Mouse (Mus musculus): ENCODE measurements at regions not wholly inside any gene's neighbourhood (a gene's known extent, or its start where the extent isn't known, plus 50 kb on each side); places are given as distances from the start of the nearest gene placed in this dataset.

- Histone ChIP-seq H3K27me3 (ENCODE audit: control insufficient read depth, insufficient read depth, low read depth, low read length) (no peaks in the 10 kb centered on the region; the same call in 1 of the 2 replicates), H3K9me3 (replicated peaks; ENCODE audit: control insufficient read depth, low read length, poor library complexity, severe bottlenecking) (no peaks in the 10 kb centered on the region), H3K4me3 (ENCODE audit: low read depth, low read length) (no peak overlapping the region), H3K4me2 (ENCODE audit: low read length) (no peak overlapping the region), H3K4me1 (ENCODE audit: control insufficient read depth, insufficient read depth, low read length) (peaks cover 4% of the 10 kb centered on the region; the same call in 1 of the 2 replicates), H3K27ac (ENCODE audit: low read length) (no peak overlapping the region), H3K9ac (ENCODE audit: low read depth, low read length) (no peak overlapping the region), H3K36me3 (ENCODE audit: control insufficient read depth, insufficient read depth, low read length) (no peaks in the 10 kb centered on the region)
- ATAC-seq = no peak
- WGBS = 91% methylated on average over 6 of the region's 6 CpGs
Observed at GRCm38 (mm10) chr7:129983601-129984120, 392.0 kb downstream of the Wdr11 start.

DNA sequence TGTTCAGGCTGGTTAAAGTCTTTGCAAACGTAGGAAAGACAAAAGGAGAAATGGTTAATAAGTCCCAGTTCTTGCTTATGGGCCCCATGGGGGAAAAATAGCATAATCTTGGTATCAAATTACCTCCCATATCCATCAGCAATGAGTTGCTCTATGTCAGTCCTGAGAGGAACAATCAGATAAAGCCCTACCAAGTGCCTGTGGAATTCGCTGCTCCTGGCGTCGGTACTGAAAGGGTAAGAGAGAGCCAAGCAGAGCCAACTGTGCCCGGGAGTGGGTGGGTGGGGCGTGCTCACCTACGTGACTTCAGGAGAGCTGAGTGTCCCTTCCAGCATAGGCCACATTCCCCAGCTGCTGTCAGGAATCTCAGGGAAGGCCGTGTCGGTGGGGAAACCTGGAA lies 392.7 kb downstream of the Wdr11 start:
- H3K27me3 ChIP-seq (ENCODE audit: control insufficient read depth, insufficient read depth, low read depth, low read length) = no peaks in the 10 kb centered on the region; the same call in 1 of the 2 replicates
- H3K9me3 ChIP-seq (replicated peaks; ENCODE audit: control insufficient read depth, low read length, poor library complexity, severe bottlenecking) = no peaks in the 10 kb centered on the region
- no peak overlapping the region for H3K4me2 ChIP-seq (ENCODE audit: low read length)
- WGBS = 77% methylated on average over 9 of the region's 9 CpGs
- no peak overlapping the region for H3K4me3 ChIP-seq (ENCODE audit: low read depth, low read length)
- ATAC-seq = no peak
- peaks cover 4% of the 10 kb centered on the region; the same call in 1 of the 2 replicates for H3K4me1 ChIP-seq (ENCODE audit: control insufficient read depth, insufficient read depth, low read length)
- H3K27ac ChIP-seq (ENCODE audit: low read length) = no peak overlapping the region
- H3K9ac ChIP-seq (ENCODE audit: low read depth, low read length) = no peak overlapping the region
- H3K36me3 ChIP-seq (ENCODE audit: control insufficient read depth, insufficient read depth, low read length) = no peaks in the 10 kb centered on the region

- H3K4me3 ChIP-seq (ENCODE audit: low read depth, low read length) = no peak overlapping the region
- ATAC-seq = no peak
- no peak overlapping the region for H3K4me2 ChIP-seq (ENCODE audit: low read length)
- no peaks in the 10 kb centered on the region for H3K9me3 ChIP-seq (replicated peaks; ENCODE audit: control insufficient read depth, low read length, poor library complexity, severe bottlenecking)
- no peak overlapping the region for H3K9ac ChIP-seq (ENCODE audit: low read depth, low read length)
- no peak overlapping the region for H3K27ac ChIP-seq (ENCODE audit: low read length)
- H3K36me3 ChIP-seq (ENCODE audit: control insufficient read depth, insufficient read depth, low read length) = no peaks in the 10 kb centered on the region
- 76% methylated on average over 6 of the region's 6 CpGs for WGBS
- H3K27me3 ChIP-seq (ENCODE audit: control insufficient read depth, insufficient read depth, low read depth, low read length) = no peaks in the 10 kb centered on the region; the same call in 1 of the 2 replicates
- peaks cover 4% of the 10 kb centered on the region; the same call in 1 of the 2 replicates for H3K4me1 ChIP-seq (ENCODE audit: control insufficient read depth, insufficient read depth, low read length)
Observed at GRCm38 (mm10) chr7:129987119-129987665, 395.5 kb downstream of the Wdr11 start.

- H3K4me1 ChIP-seq (ENCODE audit: control insufficient read depth, insufficient read depth, low read length) = peaks cover under 1% of the 10 kb centered on the region; the same call in 1 of the 2 replicates
- ATAC-seq = no peak
- H3K4me3 ChIP-seq (ENCODE audit: low read depth, low read length) = no peak overlapping the region
- no peaks in the 10 kb centered on the region for H3K9me3 ChIP-seq (replicated peaks; ENCODE audit: control insufficient read depth, low read length, poor library complexity, severe bottlenecking)
- no peak overlapping the region for H3K27ac ChIP-seq (ENCODE audit: low read length)
- H3K9ac ChIP-seq (ENCODE audit: low read depth, low read length) = no peak overlapping the region
- H3K27me3 ChIP-seq (ENCODE audit: control insufficient read depth, insufficient read depth, low read depth, low read length) = no peaks in the 10 kb centered on the region; the same call in 1 of the 2 replicates
- 51% methylated on average over 4 of the region's 4 CpGs for WGBS
- no peaks in the 10 kb centered on the region for H3K36me3 ChIP-seq (ENCODE audit: control insufficient read depth, insufficient read depth, low read length)
- H3K4me2 ChIP-seq (ENCODE audit: low read length) = no peak overlapping the region
Observed at GRCm38 (mm10) chr7:129987713-129988112, 396.1 kb downstream of the Wdr11 start.

- Histone ChIP-seq H3K36me3 (ENCODE audit: control insufficient read depth, insufficient read depth, low read length) (no peaks in the 10 kb centered on the region), H3K27me3 (ENCODE audit: control insufficient read depth, insufficient read depth, low read depth, low read length) (no peaks in the 10 kb centered on the region), H3K4me1 (ENCODE audit: control insufficient read depth, insufficient read depth, low read length) (no peaks in the 10 kb centered on the region; the same call in none of the 2 replicates), H3K4me2 (ENCODE audit: low read length) (no peak overlapping the region), H3K9ac (ENCODE audit: low read depth, low read length) (no peak overlapping the region), H3K4me3 (ENCODE audit: low read depth, low read length) (no peak overlapping the region), H3K9me3 (replicated peaks; ENCODE audit: control insufficient read depth, low read length, poor library complexity, severe bottlenecking) (no peaks in the 10 kb centered on the region), H3K27ac (ENCODE audit: low read length) (peak overlapping the region; percentile 47; the same call in 1 of the 2 replicates)
- 32% methylated on average over 14 of the region's 14 CpGs for WGBS
- ATAC-seq = no peak; the same call in 1 of the 2 replicates
Observed at GRCm38 (mm10) chr7:129993446-129994223, 402.0 kb downstream of the Wdr11 start.

DNA sequence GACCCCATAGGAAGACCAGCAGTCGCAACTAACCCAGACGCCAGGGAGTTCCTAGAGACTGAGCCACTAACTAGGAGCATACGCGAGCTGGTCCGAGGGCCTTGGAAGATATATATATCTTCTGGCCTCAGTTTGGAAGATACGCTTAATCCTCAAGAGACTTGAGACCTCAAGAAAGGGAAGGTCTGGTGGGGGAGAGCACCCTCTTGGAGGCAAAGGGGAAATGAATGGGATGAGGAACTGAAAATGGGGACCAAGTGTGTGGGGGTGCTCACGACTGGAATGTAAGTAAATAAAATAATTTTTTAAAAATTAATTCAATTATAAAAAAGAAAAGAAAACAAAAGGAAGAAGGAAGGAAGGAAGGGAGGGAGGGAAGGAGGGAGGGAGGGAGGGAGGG lies 403.9 kb downstream of the Wdr11 start:
- 97% methylated on average over 7 of the region's 7 CpGs for WGBS
- Histone ChIP-seq H3K9ac (ENCODE audit: low read depth, low read length) (no peak overlapping the region), H3K4me2 (ENCODE audit: low read length) (no peak overlapping the region), H3K27me3 (ENCODE audit: control insufficient read depth, insufficient read depth, low read depth, low read length) (no peaks in the 10 kb centered on the region), H3K4me3 (ENCODE audit: low read depth, low read length) (no peak overlapping the region), H3K9me3 (replicated peaks; ENCODE audit: control insufficient read depth, low read length, poor library complexity, severe bottlenecking) (no peaks in the 10 kb centered on the region), H3K36me3 (ENCODE audit: control insufficient read depth, insufficient read depth, low read length) (no peaks in the 10 kb centered on the region), H3K4me1 (ENCODE audit: control insufficient read depth, insufficient read depth, low read length) (no peaks in the 10 kb centered on the region; the same call in none of the 2 replicates), H3K27ac (ENCODE audit: low read length) (no peak overlapping the region)
- no peak for ATAC-seq

DNA sequence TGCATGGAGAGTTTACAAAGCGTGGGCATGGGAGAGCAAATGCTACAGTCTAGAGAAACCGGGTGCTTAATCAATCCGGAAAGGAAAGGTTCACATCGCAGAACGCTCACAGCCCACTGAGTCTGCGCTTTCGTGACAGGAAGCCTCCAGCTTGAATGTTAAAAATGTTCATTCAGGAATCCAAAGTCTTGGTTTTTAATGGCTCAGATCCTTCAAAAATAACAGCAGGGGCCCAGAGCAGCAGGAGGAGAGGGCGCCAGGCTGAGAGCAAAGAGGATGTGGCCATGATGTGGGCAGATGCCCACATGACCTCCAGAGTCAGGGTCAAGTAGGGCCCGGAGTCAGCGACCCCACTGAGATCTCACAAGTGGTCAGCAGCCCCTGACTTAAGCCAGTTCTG lies 409.4 kb downstream of the Wdr11 start:
- no peak overlapping the region for H3K9ac ChIP-seq (ENCODE audit: low read depth, low read length)
- WGBS = 53% methylated on average over 10 of the region's 10 CpGs

GRCm38 (mm10) chr7:130002002-130002401 lies 410.3 kb downstream of the Wdr11 start:
- H3K9me3 ChIP-seq (replicated peaks; ENCODE audit: control insufficient read depth, low read length, poor library complexity, severe bottlenecking) = no peaks in the 10 kb centered on the region
- no peak for ATAC-seq
- H3K9ac ChIP-seq (ENCODE audit: low read depth, low read length) = no peak overlapping the region
- H3K4me1 ChIP-seq (ENCODE audit: control insufficient read depth, insufficient read depth, low read length) = peaks cover 15% of the 10 kb centered on the region
- no peaks in the 10 kb centered on the region for H3K36me3 ChIP-seq (ENCODE audit: control insufficient read depth, insufficient read depth, low read length)
- no peak overlapping the region for H3K27ac ChIP-seq (ENCODE audit: low read length)
- no peak overlapping the region for H3K4me3 ChIP-seq (ENCODE audit: low read depth, low read length)
- WGBS = 67% methylated on average over 12 of the region's 12 CpGs
- H3K27me3 ChIP-seq (ENCODE audit: control insufficient read depth, insufficient read depth, low read depth, low read length) = no peaks in the 10 kb centered on the region
- H3K4me2 ChIP-seq (ENCODE audit: low read length) = no peak overlapping the region

More for the DNA sequence above, 409.4 kb downstream of the Wdr11 start:
- Histone ChIP-seq H3K4me1 (ENCODE audit: control insufficient read depth, insufficient read depth, low read length) (peaks cover 15% of the 10 kb centered on the region), H3K9me3 (replicated peaks; ENCODE audit: control insufficient read depth, low read length, poor library complexity, severe bottlenecking) (no peaks in the 10 kb centered on the region), H3K4me3 (ENCODE audit: low read depth, low read length) (no peak overlapping the region), H3K27me3 (ENCODE audit: control insufficient read depth, insufficient read depth, low read depth, low read length) (no peaks in the 10 kb centered on the region), H3K27ac (ENCODE audit: low read length) (peak overlapping the region; percentile 7), H3K36me3 (ENCODE audit: control insufficient read depth, insufficient read depth, low read length) (no peaks in the 10 kb centered on the region), H3K4me2 (ENCODE audit: low read length) (peak overlapping the region; percentile 20)
- no peak for ATAC-seq

GRCm38 (mm10) chr7:130005406-130005805 lies 413.7 kb downstream of the Wdr11 start:
- Histone ChIP-seq H3K36me3 (ENCODE audit: control insufficient read depth, insufficient read depth, low read length) (no peaks in the 10 kb centered on the region), H3K4me3 (ENCODE audit: low read depth, low read length) (no peak overlapping the region), H3K27ac (ENCODE audit: low read length) (no peak overlapping the region), H3K4me1 (ENCODE audit: control insufficient read depth, insufficient read depth, low read length) (peaks cover 17% of the 10 kb centered on the region), H3K9me3 (replicated peaks; ENCODE audit: control insufficient read depth, low read length, poor library complexity, severe bottlenecking) (no peaks in the 10 kb centered on the region), H3K4me2 (ENCODE audit: low read length) (no peak overlapping the region), H3K9ac (ENCODE audit: low read depth, low read length) (no peak overlapping the region), H3K27me3 (ENCODE audit: control insufficient read depth, insufficient read depth, low read depth, low read length) (no peaks in the 10 kb centered on the region)
- 29% methylated on average over 10 of the region's 10 CpGs for WGBS
- no peak for ATAC-seq

All from midbrain, embryonic 16.5 days (tissue).